Mouse (Mus musculus) intestine, embryonic 14.5 days (tissue): ENCODE data around the gene Slc29a3. TPM values are rescaled to one million over a fixed set of nuclear protein-coding genes. Genes with fewer than 3 reads are reported as not detected.

Experiments
- ATAC-seq: fragments of 200-750 bp; cut with Nextera tagmentation; replicated peaks from 2 replicates; pipeline ENCODE4 v1.8.0; 2017; ENCODE audit warnings: low read depth, moderate number of reproducible peaks, moderate TSS enrichment, moderate library complexity; ENCODE audit not compliant: low FRiP score, low TSS enrichment
- DNase-seq: peaks from one replicate; pipeline ENCODE4 v3.0.0-alpha.2; 2018; ENCODE audit warnings: low spot score
- H3K27ac ChIP-seq: fragments of 300-500 bp; sonication (generic); 2 replicates; pipeline ENCODE4 v1.5.1; 2014; ENCODE audit warnings: low read depth, mild to moderate bottlenecking, control low read depth
- H3K27me3 ChIP-seq: fragments of 300-500 bp; sonication (generic); replicated peaks from 2 replicates; pipeline ENCODE4 v1.6.1; 2014; ENCODE audit warnings: low read length, control low read depth; ENCODE audit not compliant: control insufficient read depth, insufficient read depth
- H3K36me3 ChIP-seq: fragments of 300-500 bp; sonication (generic); 2 replicates; pipeline ENCODE4 v1.6.1; 2014; ENCODE audit warnings: low read length, control low read depth; ENCODE audit not compliant: control insufficient read depth, insufficient read depth
- H3K4me1 ChIP-seq: fragments of 300-500 bp; sonication (generic); replicated peaks from 2 replicates; pipeline ENCODE4 v1.6.1; 2014; ENCODE audit warnings: low read length, control low read depth, mixed read lengths; ENCODE audit not compliant: control insufficient read depth, insufficient read depth
- H3K4me2 ChIP-seq: fragments of 300-500 bp; sonication (generic); 2 replicates; pipeline ENCODE4 v1.6.1; 2014; ENCODE audit warnings: low read length
- H3K4me3 ChIP-seq: fragments of 300-500 bp; sonication (generic); 2 replicates; pipeline ENCODE4 v1.5.1; 2014; ENCODE audit warnings: low read depth, low read length, control low read depth, mixed read lengths
- H3K9ac ChIP-seq: fragments of 300-500 bp; sonication (generic); 2 replicates; pipeline ENCODE4 v1.6.1; 2014; ENCODE audit warnings: mild to moderate bottlenecking, low read length
- H3K9me3 ChIP-seq: fragments of 300-500 bp; sonication (generic); 2 replicates; pipeline ENCODE4 v1.6.1; 2016; ENCODE audit warnings: low read length, control low read depth; ENCODE audit not compliant: control insufficient read depth
- WGBS: fragments of 180-500 bp; shearing (Covaris S2); extraction: QIAGEN DNeasy Blood & Tissue Kit; methylation state at CpG from one replicate; pipeline ENCODE4 v1.1.7; 2014; 5-methylcytosine and 5-hydroxymethylcytosine counted together
- polyA plus RNA-seq: library from polyadenylated mRNA; unstranded; fragments of >200 nt; fragmentation: Nextera tagmentation; extraction: Ambion mirVana; gene quantifications from 2 replicates; pipeline ENCODE4 v1.2.1, GENCODE M21; 2014

The Slc29a3 gene
- polyA plus RNA-seq, 1 experiment from 2014 or later: 7.8 TPM

DNA sequence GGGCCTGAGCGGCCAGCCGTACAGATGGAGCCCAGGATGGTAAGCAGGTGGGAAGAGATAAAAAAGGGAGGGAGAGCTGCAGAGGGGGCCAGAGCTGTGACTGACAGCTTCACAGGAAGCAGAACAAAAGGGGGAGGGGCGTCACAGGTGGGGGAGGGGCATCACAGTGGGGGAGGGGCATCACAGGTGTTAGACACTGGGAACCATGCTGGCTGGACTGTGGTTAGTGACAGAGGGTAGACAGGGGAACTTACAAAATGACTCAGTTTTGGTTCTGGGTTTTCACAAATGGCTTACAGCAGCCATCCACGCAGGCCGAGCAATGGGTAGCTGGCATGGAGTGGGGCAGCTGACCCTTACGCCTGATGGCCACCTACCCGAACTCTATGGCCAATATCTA, 11.2 kb downstream of the Slc29a3 start:
- DNase-seq (no peak), ATAC-seq (no peak)
- peaks cover 8% of the 10 kb centered on the region; the same call in 1 of the 2 replicates for H3K36me3 ChIP-seq
- no peak overlapping the region for H3K9ac ChIP-seq
- WGBS: 82% methylated on average over 7 of the region's 7 CpGs
- no peak overlapping the region for H3K4me3 ChIP-seq
- no peaks in the 10 kb centered on the region for H3K4me1 ChIP-seq
- H3K4me2 ChIP-seq: no peak overlapping the region
- H3K27me3 ChIP-seq: no peaks in the 10 kb centered on the region
- no peak overlapping the region for H3K27ac ChIP-seq
- H3K9me3 ChIP-seq: no peaks in the 10 kb centered on the region

DNA sequence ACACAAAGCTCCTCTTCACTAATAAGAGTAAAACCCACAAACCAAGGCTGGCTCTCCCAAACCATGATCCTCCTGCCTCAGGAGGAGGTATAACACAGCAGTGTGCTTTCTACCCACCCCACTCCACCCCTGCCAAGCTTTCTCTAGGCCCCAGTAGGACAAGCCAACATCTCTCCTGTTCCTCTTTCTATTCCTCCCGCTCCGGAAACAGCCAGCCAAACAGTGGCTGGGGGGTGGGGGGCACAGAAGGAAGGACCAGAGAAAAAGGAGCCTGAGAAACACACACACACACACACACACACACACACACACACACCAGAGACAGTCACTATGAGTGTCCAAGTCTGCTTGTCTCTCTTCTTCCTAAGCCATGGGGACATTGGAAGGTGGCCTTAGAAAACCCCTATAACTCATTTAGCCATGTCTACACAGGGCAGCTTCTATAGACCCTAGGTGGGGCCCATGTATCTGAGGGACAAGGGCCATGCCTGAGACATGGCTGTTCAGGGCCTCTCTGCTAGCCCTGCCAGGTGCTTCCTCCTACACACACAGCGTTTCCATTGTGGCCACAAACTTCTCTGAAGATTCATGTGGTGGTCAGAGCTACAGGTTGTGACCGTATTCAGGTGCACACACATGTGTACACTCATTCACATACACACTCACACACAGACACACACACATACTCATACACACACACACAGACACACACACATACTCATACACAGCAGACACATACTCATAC, 12.8 kb downstream of the Slc29a3 start:
- H3K4me3 ChIP-seq: no peak overlapping the region
- no peaks in the 10 kb centered on the region for H3K9me3 ChIP-seq
- no peaks in the 10 kb centered on the region for H3K27me3 ChIP-seq
- no peak overlapping the region for H3K4me2 ChIP-seq
- no peak overlapping the region for H3K9ac ChIP-seq
- no peak for ATAC-seq
- H3K27ac ChIP-seq: no peak overlapping the region
- 95% methylated on average over 4 of the region's 4 CpGs for WGBS
- H3K36me3 ChIP-seq: 0 out of 2 replicates have a peak, but pooled peaks cover 5% of the 10 kb centered on the region
- no peak for DNase-seq
- no peaks in the 10 kb centered on the region for H3K4me1 ChIP-seq

DNA sequence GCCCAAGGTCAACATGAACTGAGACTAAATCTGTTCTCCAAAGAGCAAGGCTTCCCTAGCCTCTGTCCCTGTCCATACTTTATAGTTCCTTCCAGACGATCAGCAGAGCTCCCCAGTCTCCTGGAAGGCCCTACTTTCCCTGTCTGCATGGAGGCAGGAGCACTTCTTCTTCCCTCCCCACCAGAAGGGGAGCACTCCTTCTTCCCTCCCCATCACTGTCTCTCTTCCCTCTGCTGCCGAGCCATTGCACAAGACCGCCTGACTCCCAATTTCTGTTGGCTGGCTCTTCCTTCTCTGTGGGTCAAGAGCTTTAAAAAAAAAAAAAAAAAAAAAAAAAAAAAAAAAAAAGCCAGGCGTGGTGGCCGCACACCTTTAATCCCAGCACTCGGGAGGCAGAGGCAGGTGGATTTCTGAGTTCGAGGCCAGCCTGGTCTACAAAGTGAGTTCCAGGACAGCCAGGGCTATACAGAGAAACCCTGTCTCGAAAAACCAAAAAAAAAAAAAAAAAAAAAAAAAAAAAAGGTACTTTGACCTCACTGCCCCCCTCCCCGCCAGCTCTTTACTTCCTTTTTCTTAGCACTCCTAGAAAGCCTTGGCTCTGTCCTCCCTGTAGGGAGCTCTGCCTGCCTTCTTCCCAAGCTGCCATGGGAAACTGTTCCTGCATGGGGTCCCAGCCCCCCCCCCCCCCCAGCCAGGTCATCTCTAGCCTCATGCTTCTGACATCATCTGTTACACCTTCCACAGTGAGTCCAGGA, 14.5 kb downstream of the Slc29a3 start:
- DNase-seq (no peak), ATAC-seq (no peak)
- Histone ChIP-seq H3K36me3 (0 out of 2 replicates have a peak, but pooled peaks cover 5% of the 10 kb centered on the region), H3K4me3 (no peak overlapping the region), H3K27ac (no peak overlapping the region), H3K27me3 (no peaks in the 10 kb centered on the region), H3K4me2 (no peak overlapping the region), H3K9me3 (no peaks in the 10 kb centered on the region), H3K4me1 (no peaks in the 10 kb centered on the region), H3K9ac (no peak overlapping the region)
- WGBS: 76% methylated on average over 7 of the region's 9 CpGs

DNA sequence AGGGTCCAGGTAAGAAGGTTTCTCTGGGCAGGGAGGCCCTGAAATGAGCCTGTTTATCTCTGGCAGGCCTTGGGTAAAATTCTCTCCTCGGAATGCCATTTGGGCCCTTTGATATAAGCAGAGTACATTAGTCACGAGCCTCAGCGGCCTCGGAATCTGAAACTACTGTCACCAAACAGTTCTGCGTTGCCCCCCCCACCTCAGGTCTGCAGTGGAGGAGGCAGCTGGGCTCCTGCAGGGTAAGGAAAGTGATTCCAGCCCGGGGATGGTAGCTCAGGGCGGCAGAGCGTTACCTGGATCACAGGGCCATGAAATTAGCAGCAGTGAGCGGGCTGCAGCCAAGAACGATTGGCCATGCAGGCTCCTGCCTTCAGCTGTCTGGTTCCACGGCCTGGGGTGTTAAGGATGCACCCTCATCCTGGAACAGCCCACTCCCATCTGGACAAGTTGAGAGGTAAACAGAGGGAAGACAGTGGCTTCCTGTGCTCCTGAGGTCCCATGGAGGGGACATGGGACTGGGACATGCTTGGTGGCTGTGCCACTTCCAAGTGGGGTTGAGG, 15.3 kb downstream of the Slc29a3 start:
- Histone ChIP-seq H3K36me3 (0 out of 2 replicates have a peak, but pooled peaks cover 5% of the 10 kb centered on the region), H3K27ac (no peak overlapping the region), H3K9ac (no peak overlapping the region), H3K9me3 (no peaks in the 10 kb centered on the region), H3K4me3 (no peak overlapping the region), H3K27me3 (no peaks in the 10 kb centered on the region), H3K4me2 (no peak overlapping the region), H3K4me1 (no peaks in the 10 kb centered on the region)
- ATAC-seq (no peak), DNase-seq (no peak)
- 75% methylated on average over 11 of the region's 11 CpGs for whole genome bisulfite sequencing

DNA sequence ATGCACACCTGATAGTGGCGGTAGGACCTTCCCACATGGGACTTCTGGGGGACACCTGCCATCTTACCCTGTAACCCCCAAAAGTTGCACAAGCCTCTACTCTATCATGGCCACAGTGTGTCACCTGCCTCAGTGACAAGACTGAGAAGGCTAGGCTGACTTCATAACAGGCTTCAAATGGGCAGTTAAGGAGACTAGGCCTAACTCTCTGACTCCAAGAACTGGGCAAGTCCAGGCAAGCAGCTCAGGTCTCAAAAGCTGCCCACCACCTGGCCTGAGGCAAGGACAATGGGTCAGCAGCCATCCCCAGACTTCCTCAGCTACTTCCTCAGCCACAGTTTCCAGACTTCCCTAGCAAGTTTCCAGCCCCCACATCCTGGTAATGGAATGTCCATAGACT, 16.9 kb downstream of the Slc29a3 start:
- 100% methylated on average over 1 of the region's 1 CpGs for WGBS
- Histone ChIP-seq H3K4me1 (no peaks in the 10 kb centered on the region), H3K4me3 (no peak overlapping the region), H3K4me2 (no peak overlapping the region), H3K9ac (no peak overlapping the region), H3K36me3 (0 out of 2 replicates have a peak, but pooled peaks cover 5% of the 10 kb centered on the region), H3K9me3 (no peaks in the 10 kb centered on the region), H3K27me3 (no peaks in the 10 kb centered on the region), H3K27ac (no peak overlapping the region)
- no peak for ATAC-seq
- no peak for DNase-seq

DNA sequence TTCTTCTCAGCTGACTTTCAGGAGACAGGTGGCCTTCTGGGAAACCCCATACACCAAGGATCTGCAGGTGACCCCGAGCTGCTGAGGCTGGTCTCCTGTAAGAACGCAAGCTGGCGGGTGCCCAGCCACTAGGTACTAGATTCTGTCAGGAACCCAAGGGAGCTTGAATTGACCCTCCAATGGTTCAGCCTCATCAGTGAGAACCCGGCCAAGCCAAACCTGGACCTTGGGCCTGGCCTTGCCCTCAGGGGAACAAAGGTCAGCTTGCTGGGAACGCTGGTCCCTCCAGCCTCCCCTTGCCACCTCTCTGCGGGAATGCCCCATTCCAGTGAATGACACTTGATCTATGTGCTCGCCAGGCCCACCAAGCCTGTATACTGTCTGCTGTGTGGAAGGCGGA, 19.1 kb downstream of the Slc29a3 start:
- H3K36me3 ChIP-seq: 0 out of 2 replicates have a peak, but pooled peaks cover 5% of the 10 kb centered on the region
- H3K27me3 ChIP-seq: no peaks in the 10 kb centered on the region
- no peak overlapping the region for H3K9ac ChIP-seq
- DNase-seq (no peak), ATAC-seq (no peak)
- H3K4me3 ChIP-seq: no peak overlapping the region
- H3K4me1 ChIP-seq: no peaks in the 10 kb centered on the region
- H3K4me2 ChIP-seq: no peak overlapping the region
- no peak overlapping the region for H3K27ac ChIP-seq
- no peaks in the 10 kb centered on the region for H3K9me3 ChIP-seq
- 66% methylated on average over 8 of the region's 8 CpGs for WGBS

DNA sequence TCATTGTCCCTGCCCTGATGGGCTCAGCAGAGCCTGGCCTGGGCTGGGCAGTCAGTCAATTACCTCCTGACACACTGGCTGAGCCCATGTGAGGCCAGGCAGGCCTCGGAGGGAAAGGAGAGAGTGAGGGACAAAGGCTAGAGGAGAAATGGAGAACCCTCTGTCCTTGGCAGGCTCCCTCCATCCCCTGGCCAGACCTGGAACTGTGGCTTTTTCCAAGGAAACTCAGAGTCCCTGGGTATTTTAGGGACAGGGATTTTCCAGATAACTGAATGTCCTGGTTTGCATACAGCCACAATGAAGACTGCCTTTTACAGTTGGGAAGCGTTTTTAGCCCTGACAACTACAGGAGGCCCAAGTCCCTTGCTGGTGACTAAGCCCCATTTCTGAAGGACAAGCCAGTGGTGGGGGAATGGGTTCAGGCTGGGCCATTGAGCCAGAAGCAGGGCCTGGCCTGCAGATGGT, 20.2 kb downstream of the Slc29a3 start:
- 48% methylated on average over 2 of the region's 2 CpGs for WGBS
- no peak for DNase-seq
- H3K27ac ChIP-seq: no peak overlapping the region
- no peak for ATAC-seq
- H3K9ac ChIP-seq: no peak overlapping the region
- no peak overlapping the region for H3K4me3 ChIP-seq
- H3K4me1 ChIP-seq: peaks cover 5% of the 10 kb centered on the region
- 0 out of 2 replicates have a peak, but pooled peaks cover 5% of the 10 kb centered on the region for H3K36me3 ChIP-seq
- no peaks in the 10 kb centered on the region for H3K9me3 ChIP-seq
- no peaks in the 10 kb centered on the region for H3K27me3 ChIP-seq
- H3K4me2 ChIP-seq: no peak overlapping the region

DNA sequence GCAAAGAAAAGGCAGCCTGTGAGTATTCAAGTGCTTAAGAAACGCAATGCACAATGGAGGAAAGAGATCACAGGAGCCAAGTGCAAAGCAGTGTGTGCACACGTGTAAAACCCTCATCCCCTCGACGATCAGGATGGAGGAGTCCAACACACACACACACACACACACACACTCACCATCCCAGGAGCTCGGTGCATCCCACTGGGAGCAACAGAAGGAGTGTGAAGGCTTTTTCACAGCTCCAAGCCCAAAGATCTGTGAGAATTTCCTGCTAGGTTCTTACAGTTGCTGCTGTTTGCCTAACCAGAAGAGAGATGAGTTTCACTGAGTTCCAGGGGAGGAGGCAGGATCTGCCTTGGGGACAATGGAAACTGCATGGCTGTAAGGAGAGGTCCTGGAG, 20.9 kb downstream of the Slc29a3 start:
- no peak for DNase-seq
- Histone ChIP-seq H3K27me3 (no peaks in the 10 kb centered on the region), H3K4me2 (no peak overlapping the region), H3K4me1 (peaks cover 10% of the 10 kb centered on the region), H3K4me3 (no peak overlapping the region), H3K36me3 (0 out of 2 replicates have a peak, but pooled peaks cover 3% of the 10 kb centered on the region), H3K9me3 (no peaks in the 10 kb centered on the region), H3K27ac (no peak overlapping the region), H3K9ac (no peak overlapping the region)
- 34% methylated on average over 5 of the region's 5 CpGs for WGBS
- no peak for ATAC-seq
